Mouse (Mus musculus): ENCODE results near the gene Tldc2. TPM values are rescaled to one million over a fixed set of nuclear protein-coding genes. Genes with fewer than 3 reads are reported as not detected.

Gene Tldc2
- total RNA-seq (2021) = not detected

GRCm38 (mm10) chr2:157086796-157087195 is at the start of gene Tldc2:
Gene Tldc2 (plus strand): TSS chr2:157087055.
- no peak for DNase-seq (ENCODE audit: low spot score in 2 of 2)
- intact Hi-C loops (cut with DNase I) = no loop called here

- DNase-seq (ENCODE audit: low spot score in 2 of 2) = no peak
- intact Hi-C loops (cut with DNase I) = no loop called here
These were observed 49.6 kb upstream of the Tldc2 start for GRCm38 (mm10) chr2:157037303-157037702.

- DNase-seq (ENCODE audit: low spot score in 2 of 2) = no peak
- intact Hi-C loops (cut with DNase I) = no loop called here
These were observed 46.8 kb upstream of the Tldc2 start for GRCm38 (mm10) chr2:157039900-157040648.

- intact Hi-C loops (cut with DNase I) = no loop called here
- no peak for DNase-seq (ENCODE audit: low spot score in 2 of 2)
These were observed 46.2 kb upstream of the Tldc2 start for GRCm38 (mm10) chr2:157040649-157041046.

- no peak for DNase-seq (ENCODE audit: low spot score in 2 of 2)
- intact Hi-C loops (cut with DNase I) = no loop called here
These were observed 45.4 kb upstream of the Tldc2 start for GRCm38 (mm10) chr2:157041421-157041820.

- DNase-seq (ENCODE audit: low spot score in 2 of 2) = no peak
- intact Hi-C loops (cut with DNase I) = no loop called here
These were observed 43.3 kb upstream of the Tldc2 start for GRCm38 (mm10) chr2:157043556-157043955.

- DNase-seq (ENCODE audit: low spot score in 2 of 2) = no peak
- intact Hi-C loops (cut with DNase I) = no loop called here
These were observed 42.9 kb upstream of the Tldc2 start for GRCm38 (mm10) chr2:157043987-157044386.

GRCm38 (mm10) chr2:157045932-157046331 is 40.9 kb upstream of the Tldc2 start:
- intact Hi-C loops (cut with DNase I) = no loop called here
- DNase-seq (ENCODE audit: low spot score in 2 of 2) = no peak

GRCm38 (mm10) chr2:157046956-157047355 is 39.9 kb upstream of the Tldc2 start:
- intact Hi-C loops (cut with DNase I) = no loop called here
- DNase-seq (ENCODE audit: low spot score in 2 of 2) = no peak

GRCm38 (mm10) chr2:157048395-157049181 is 38.3 kb upstream of the Tldc2 start:
- intact Hi-C loops (cut with DNase I) = loop anchor here (2.0 kb wide), 1 partner anchor 30 kb away; the partner anchor contains the start of gene Soga1

GRCm38 (mm10) chr2:157049831-157050243 is 37.0 kb upstream of the Tldc2 start:
- DNase-seq (ENCODE audit: low spot score in 2 of 2) = peak in 1 of 2 experiments; percentile 48
- intact Hi-C loops (cut with DNase I) = loop anchor here (2.0 kb wide), 1 partner anchor 29 kb away; the partner anchor contains the start of gene Soga1

More at GRCm38 (mm10) chr2:157048395-157049181, 38.3 kb upstream of the Tldc2 start:
- peak; percentile 77 to 84 for DNase-seq (ENCODE audit: low spot score in 2 of 2)

- no peak for DNase-seq (ENCODE audit: low spot score in 2 of 2)
- intact Hi-C loops (cut with DNase I) = no loop called here
These were observed 34.4 kb upstream of the Tldc2 start for GRCm38 (mm10) chr2:157052448-157052847.

GRCm38 (mm10) chr2:157053124-157053523 is 33.7 kb upstream of the Tldc2 start:
- no peak for DNase-seq (ENCODE audit: low spot score in 2 of 2)
- intact Hi-C loops (cut with DNase I) = no loop called here

- intact Hi-C loops (cut with DNase I) = no loop called here
- DNase-seq (ENCODE audit: low spot score in 2 of 2) = no peak
These were observed 33.1 kb upstream of the Tldc2 start for GRCm38 (mm10) chr2:157053787-157054186.

- DNase-seq (ENCODE audit: low spot score in 2 of 2) = no peak
- intact Hi-C loops (cut with DNase I) = no loop called here
These were observed 32.6 kb upstream of the Tldc2 start for GRCm38 (mm10) chr2:157054297-157054696.

- peak in 1 of 2 experiments; percentile 34 for DNase-seq (ENCODE audit: low spot score in 2 of 2)
- intact Hi-C loops (cut with DNase I) = no loop called here
These were observed 32.0 kb upstream of the Tldc2 start for GRCm38 (mm10) chr2:157054816-157055215.

- intact Hi-C loops (cut with DNase I) = no loop called here
These were observed 31.1 kb upstream of the Tldc2 start for GRCm38 (mm10) chr2:157055721-157056120.

GRCm38 (mm10) chr2:157057186-157057585 is 29.7 kb upstream of the Tldc2 start:
- no peak for DNase-seq (ENCODE audit: low spot score in 2 of 2)

More at GRCm38 (mm10) chr2:157055721-157056120, 31.1 kb upstream of the Tldc2 start:
- no peak for DNase-seq (ENCODE audit: low spot score in 2 of 2)

GRCm38 (mm10) chr2:157057758-157058157 is 29.1 kb upstream of the Tldc2 start:
- DNase-seq (ENCODE audit: low spot score in 2 of 2) = no peak
- intact Hi-C loops (cut with DNase I) = no loop called here

More at GRCm38 (mm10) chr2:157057186-157057585, 29.7 kb upstream of the Tldc2 start:
- intact Hi-C loops (cut with DNase I) = no loop called here

GRCm38 (mm10) chr2:157058342-157058998 is 28.4 kb upstream of the Tldc2 start:
- DNase-seq (ENCODE audit: low spot score in 2 of 2) = peak; percentile 68 to 72
- intact Hi-C loops (cut with DNase I) = no loop called here

Data from left cerebral cortex, postnatal 36 days (tissue).